Mouse (Mus musculus): Measurements from ENCODE around the gene Avpi1.

Avpi1 gene

GRCm38 (mm10) chr19:42128787-42129508 is at the start of gene Avpi1:
TSS of gene Avpi1 (minus strand) at chr19:42129059.
- CTCF ChIA-PET: interaction anchor here (1.0 kb wide), 1 partner anchor 42 kb away, joined by 4 read pairs; the partner anchor contains the start of gene Morn4

- CTCF ChIA-PET: interaction anchor here (0.6 kb wide), 2 partner anchors 36 to 65 kb away, joined by 6 read pairs; no protein-coding TSS in a partner anchor
These were observed 48.6 kb upstream of the Avpi1 start for GRCm38 (mm10) chr19:42177461-42177860.

- CTCF ChIA-PET: interaction anchor here (0.6 kb wide), 1 partner anchor 37 kb away, joined by 6 read pairs; no protein-coding TSS in a partner anchor
These were observed 48.0 kb upstream of the Avpi1 start for GRCm38 (mm10) chr19:42176841-42177240.

DNA sequence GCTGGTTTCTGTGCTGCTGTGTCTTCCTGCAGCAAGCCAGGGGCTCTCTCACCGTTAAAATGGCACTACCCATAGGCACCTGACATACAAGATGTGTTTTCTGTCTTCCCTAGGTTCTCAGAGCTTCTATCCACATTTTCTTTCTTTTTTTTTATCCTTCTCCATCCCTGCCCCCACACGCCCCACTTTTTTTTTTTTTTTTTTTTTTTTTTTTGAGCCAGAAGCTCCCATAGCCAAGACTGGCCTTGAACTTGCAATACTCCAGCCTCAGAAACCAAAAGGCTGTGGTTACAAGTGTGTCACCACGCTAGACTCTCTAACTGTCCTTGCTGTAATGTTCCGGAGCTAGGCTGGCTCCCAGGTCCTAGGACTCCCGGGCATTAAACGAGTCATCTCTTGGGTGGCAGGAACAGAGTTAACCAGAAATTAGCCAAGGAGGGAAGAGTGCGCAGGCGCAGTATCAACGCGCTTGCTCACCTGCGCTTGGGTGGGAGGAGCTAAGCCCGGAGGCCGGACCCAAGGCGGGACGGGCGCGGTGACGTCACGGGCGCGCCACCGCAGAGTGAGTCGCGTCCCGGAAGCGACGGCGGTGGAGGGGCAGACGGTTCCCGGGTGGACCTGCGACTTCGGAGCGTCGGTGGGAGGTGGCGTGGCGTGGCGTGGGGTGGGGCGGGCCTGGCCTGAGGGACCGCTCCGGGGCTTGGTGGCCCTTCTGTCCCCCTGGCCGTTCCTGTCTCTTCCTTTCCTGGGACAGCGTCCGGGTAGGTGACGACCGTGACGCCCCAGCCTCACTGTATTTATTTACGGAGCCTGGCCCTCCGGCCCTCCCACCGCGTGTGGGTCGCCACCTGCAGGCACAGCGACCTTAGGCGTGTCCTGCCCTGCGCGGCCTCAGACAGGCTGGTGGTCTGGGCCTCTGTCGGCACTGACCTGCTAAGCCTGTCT is 41.4 kb upstream of the Avpi1 start:
- CTCF ChIA-PET: no interaction called here

GRCm38 (mm10) chr19:42169322-42169975 is 40.6 kb upstream of the Avpi1 start:
- CTCF ChIA-PET: no interaction called here

DNA sequence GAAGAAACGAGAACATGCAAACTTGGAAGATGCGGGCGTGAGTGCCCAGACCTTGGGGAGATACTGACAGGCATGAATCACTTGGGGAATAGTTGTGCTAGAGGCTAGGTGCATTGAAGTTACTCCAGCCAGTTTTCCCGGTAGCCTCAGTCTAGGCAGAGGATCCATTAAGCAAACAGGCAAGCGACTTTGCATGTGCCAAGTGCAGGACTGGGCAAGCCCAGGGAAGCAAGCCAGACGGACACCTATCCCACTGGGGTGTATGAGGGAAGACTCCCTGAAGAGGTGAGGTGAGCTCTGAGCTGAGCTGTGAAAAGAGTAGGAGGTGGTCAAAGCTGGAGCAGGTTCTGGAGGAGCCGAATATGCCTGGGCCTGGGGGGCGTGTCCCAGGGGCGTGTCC is 38.6 kb upstream of the Avpi1 start:
- CTCF ChIA-PET: interaction anchor here (1.0 kb wide), 1 partner anchor 18 kb away, joined by 4 read pairs; no protein-coding TSS in a partner anchor

DNA sequence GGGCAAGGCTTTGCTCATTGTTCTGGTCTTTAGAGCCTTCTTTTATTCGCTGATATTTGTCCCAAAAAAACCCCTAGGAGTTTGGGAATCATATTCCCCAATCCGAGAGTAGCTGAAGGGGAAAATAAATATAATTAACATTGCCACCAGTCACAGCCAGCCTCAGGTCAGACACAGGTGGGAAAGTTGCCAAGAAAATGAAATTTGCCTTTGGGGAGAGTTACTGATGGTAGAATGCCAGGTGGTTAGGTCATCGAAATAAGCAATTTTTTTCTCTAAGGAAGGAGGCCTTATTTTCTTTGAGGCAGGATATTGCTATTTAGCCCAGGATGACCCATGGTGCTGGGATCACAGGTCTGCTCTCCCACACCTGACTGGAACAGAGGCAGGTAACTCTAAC is 37.9 kb upstream of the Avpi1 start:
- CTCF ChIA-PET: interaction anchor here (1.0 kb wide), 2 partner anchors 18 to 95 kb away, joined by 3 to 4 read pairs; no protein-coding TSS in a partner anchor

- CTCF ChIA-PET: interaction anchor here (0.8 to 1.0 kb wide), 3 partner anchors 20 to 226 kb away, joined by 3 read pairs; no protein-coding TSS in a partner anchor
These were observed 37.3 kb upstream of the Avpi1 start for GRCm38 (mm10) chr19:42166130-42166529.

- CTCF ChIA-PET: interaction anchor here (0.9 kb wide), 1 partner anchor 22 kb away, joined by 3 read pairs; no protein-coding TSS in a partner anchor
These were observed 35.3 kb upstream of the Avpi1 start for GRCm38 (mm10) chr19:42164188-42164587.

DNA sequence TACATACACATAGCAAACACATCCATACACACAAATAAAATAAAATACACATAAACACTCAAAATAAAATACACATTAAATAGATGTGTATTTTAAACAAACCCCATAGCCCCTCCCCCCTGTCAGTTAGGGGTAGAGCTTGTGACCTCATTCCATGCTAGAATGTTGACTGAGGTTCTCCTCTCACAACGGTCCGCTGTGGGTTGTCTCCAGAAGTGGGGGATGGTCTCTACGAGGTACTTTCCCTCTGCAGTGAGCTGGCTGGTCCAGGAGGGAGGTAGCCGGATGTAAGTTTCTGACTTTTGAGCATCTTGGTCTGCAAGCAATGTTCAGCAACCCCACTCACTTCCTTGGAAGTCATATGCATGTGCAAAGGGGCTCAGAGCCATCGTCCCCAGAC is 34.9 kb upstream of the Avpi1 start, which contains the start of gene Zfyve27:
TSS of gene Zfyve27 (plus strand) at position 188 of the 400 bp plus-strand sequence.
- CTCF ChIA-PET: no interaction called here

DNA sequence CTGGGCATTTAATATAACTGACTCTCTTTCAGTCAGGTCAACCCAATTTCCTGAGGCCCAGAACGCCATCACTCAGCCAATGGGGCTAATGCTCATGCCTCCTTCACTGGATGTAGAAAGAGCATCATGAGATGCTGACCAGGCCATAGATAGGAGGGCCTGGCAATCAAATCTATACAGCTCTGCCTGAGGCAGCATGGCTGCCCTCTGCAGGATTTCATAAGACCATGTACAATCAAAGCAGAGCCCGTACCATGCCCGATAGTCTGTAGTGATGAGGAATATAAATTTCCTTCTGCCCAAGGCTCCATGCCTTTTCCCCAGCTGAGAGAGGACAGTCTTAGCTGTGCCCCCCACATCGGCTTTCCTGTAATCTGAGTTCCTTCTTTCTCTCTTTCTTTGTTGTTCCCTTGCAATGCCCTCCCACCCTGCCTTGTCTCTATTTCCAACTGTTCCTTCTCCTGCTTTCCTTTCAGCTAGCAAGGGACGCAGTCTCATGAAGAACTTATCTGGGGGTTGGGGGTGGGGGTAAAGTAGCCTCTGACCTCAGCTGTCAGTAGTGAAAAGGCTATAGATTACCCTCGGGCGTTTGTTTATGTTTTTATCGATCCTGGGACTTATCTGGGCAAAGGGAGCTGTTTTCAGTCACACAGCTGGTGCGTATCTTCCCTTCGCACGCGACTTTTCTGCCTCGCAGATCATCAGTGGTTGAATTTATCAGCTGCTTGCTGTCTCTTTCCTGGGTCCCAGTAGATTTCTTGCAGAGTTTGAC is 29.6 kb upstream of the Avpi1 start:
- CTCF ChIA-PET: no interaction called here

DNA sequence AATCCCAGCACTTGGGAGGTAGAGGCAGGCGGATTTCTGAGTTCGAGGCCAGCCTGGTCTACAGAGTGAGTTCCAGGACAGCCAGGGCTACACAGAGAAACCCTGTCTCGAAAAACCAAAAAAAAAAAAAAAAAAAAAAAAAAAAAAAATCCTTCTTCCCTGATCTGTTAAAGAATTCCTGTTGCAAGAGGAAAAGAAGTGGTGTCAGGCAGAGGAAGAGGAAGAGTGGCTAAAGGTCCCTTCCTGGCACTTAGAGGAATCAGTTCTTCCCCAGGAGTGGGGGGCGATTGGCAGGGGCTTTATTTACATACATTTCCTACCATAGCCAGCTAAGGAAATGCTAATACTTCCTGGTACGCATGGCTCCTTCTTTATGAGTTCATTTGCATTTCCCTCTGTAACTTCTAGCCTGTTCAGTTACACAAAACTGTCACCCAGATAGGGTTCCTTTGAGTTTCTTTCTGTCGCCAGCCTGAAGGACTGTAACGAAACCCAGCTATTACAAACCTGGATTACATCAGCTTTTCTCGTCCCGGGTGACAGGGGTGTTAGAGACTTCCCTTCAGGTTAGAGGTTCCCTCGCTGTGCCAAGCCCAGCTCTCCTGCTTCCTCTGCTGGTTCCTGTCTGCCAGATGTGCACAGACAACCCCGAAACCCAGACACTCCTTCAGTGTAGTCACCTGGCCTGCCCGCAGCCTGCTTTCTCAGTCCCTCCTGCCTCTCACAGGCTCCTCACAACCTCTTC is 28.8 kb upstream of the Avpi1 start:
- CTCF ChIA-PET: interaction anchor here (0.6 to 0.9 kb wide), 2 partner anchors 13 to 15 kb away, joined by 4 to 5 read pairs; no protein-coding TSS in a partner anchor

DNA sequence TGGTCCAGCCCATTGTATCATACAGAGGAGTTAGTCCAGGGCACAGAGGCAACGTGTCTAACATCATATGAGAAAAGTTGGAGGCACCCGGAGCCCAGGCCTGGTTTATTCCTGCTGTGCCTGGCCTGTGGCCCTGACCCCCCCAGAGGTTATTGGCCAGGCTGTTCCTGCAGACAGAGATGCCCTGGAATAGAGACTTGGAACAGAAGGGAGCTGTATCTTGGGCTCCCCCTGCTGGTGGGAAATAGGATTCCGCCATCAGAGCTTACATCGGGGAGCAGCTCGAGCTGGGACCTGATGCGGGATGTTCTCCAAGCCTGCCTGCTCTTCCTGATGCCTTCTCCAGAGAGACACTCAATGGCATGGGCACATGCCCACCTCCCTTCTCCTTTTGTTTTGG is 23.1 kb upstream of the Avpi1 start:
- CTCF ChIA-PET: interaction anchor here (0.6 kb wide), 1 partner anchor 404 kb away, joined by 4 read pairs; no protein-coding TSS in a partner anchor

DNA sequence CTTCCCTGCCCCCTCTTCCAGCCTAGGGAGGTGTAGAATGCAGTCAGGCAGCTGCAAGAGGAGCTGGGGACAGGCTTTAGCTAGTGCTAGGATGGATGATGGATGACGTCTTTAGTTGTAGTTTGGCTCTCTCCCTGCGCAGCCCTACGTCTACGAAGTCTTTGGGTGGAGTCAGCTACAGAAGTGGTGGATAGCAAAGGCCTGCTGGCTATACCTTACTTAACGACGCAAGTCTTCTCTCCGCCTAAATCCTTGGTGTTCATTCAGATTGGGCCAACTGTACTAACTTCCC is 19.7 kb upstream of the Avpi1 start:
- CTCF ChIA-PET: interaction anchor here (1.0 kb wide), 1 partner anchor 19 kb away, joined by 4 read pairs; no protein-coding TSS in a partner anchor

GRCm38 (mm10) chr19:42147769-42148568 is 19.1 kb upstream of the Avpi1 start:
- CTCF ChIA-PET: no interaction called here

GRCm38 (mm10) chr19:42147170-42147768 is 18.4 kb upstream of the Avpi1 start, which contains the start of gene Marveld1:
TSS of gene Marveld1 (plus strand) at chr19:42147400.
- CTCF ChIA-PET: no interaction called here

- CTCF ChIA-PET: interaction anchor here (0.9 kb wide), 1 partner anchor 20 kb away, joined by 3 read pairs; no protein-coding TSS in a partner anchor
These were observed 17.6 kb upstream of the Avpi1 start for GRCm38 (mm10) chr19:42146276-42147010.

GRCm38 (mm10) chr19:42145731-42146130 is 16.9 kb upstream of the Avpi1 start:
- CTCF ChIA-PET: interaction anchor here (0.6 to 0.9 kb wide), 2 partner anchors 20 to 100 kb away, joined by 3 read pairs; no protein-coding TSS in a partner anchor

Measured in spleen, embryonic (tissue).